Mouse (Mus musculus): ENCODE measurements around the gene Stx1a. TPM values are rescaled to one million over a fixed set of nuclear protein-coding genes. Genes with fewer than 3 reads are reported as not detected.

Stx1a gene
- polyA plus RNA-seq, 1 experiment, result 12.1 TPM

- WGBS, result under 1% methylated on average over 52 of the region's 52 CpGs
- DNase-seq, result peak; percentile 96 to 100
- Histone ChIP-seq H3K27ac (ENCODE audit: insufficient read depth, low read length) (peak within 1 kb of the TSS; percentile 94), H3K27me3 (ENCODE audit: control insufficient read depth, insufficient read depth, low read length) (no peaks in the 10 kb centered on the region), H3K4me1 (ENCODE audit: control insufficient read depth, insufficient read depth, low read length) (peaks cover 5% of the 10 kb centered on the region), H3K4me3 (replicated peaks; ENCODE audit: insufficient read depth, low read depth, low read length) (peak within 1 kb of the TSS; percentile 79)
- TF ChIP-seq CTCF (IDR thresholded peaks at IDR 0.05; ENCODE audit: borderline replicate concordance, insufficient read depth, low read depth, low read length) (no peak), POLR2A (IDR thresholded peaks at IDR 0.05; ENCODE audit: borderline replicate concordance, insufficient read depth, low read length) (peak; percentile 92)
Observed at GRCm38 (mm10) chr5:135008671-135009589, 14.4 kb upstream of the Stx1a start, which contains the start of gene Abhd11. Abhd11 (plus strand) TSS chr5:135009152.

GRCm38 (mm10) chr5:135009590-135010319, 13.5 kb upstream of the Stx1a start:
- Histone ChIP-seq H3K4me1 (ENCODE audit: control insufficient read depth, insufficient read depth, low read length) (peaks cover 5% of the 10 kb centered on the region), H3K4me3 (replicated peaks; ENCODE audit: insufficient read depth, low read depth, low read length) (peak overlapping the region; percentile 79), H3K27me3 (ENCODE audit: control insufficient read depth, insufficient read depth, low read length) (no peaks in the 10 kb centered on the region), H3K27ac (ENCODE audit: insufficient read depth, low read length) (peak overlapping the region; percentile 94)
- WGBS, result 1% methylated on average over 37 of the region's 37 CpGs
- TF ChIP-seq CTCF (IDR thresholded peaks at IDR 0.05; ENCODE audit: borderline replicate concordance, insufficient read depth, low read depth, low read length) (no peak), POLR2A (IDR thresholded peaks at IDR 0.05; ENCODE audit: borderline replicate concordance, insufficient read depth, low read length) (peak; percentile 17; the same call in 1 of the 2 replicates)
- DNase-seq, result peak; percentile 86 to 93

GRCm38 (mm10) chr5:135010320-135010709, 13.0 kb upstream of the Stx1a start:
- Histone ChIP-seq H3K27me3 (ENCODE audit: control insufficient read depth, insufficient read depth, low read length) (no peaks in the 10 kb centered on the region), H3K4me1 (ENCODE audit: control insufficient read depth, insufficient read depth, low read length) (peaks cover 5% of the 10 kb centered on the region), H3K27ac (ENCODE audit: insufficient read depth, low read length) (no peak overlapping the region), H3K4me3 (replicated peaks; ENCODE audit: insufficient read depth, low read depth, low read length) (peak overlapping the region; percentile 79)
- DNase-seq, result no peak
- no peak for TF ChIP-seq POLR2A (IDR thresholded peaks at IDR 0.05; ENCODE audit: borderline replicate concordance, insufficient read depth, low read length)
- TF ChIP-seq CTCF (IDR thresholded peaks at IDR 0.05; ENCODE audit: borderline replicate concordance, insufficient read depth, low read depth, low read length), result no peak
- 59% methylated on average over 7 of the region's 7 CpGs for WGBS

GRCm38 (mm10) chr5:135010841-135011743, 12.2 kb upstream of the Stx1a start:
- DNase-seq, result peak in 1 of 2 experiments; percentile 25
- Histone ChIP-seq H3K27ac (ENCODE audit: insufficient read depth, low read length) (no peak overlapping the region), H3K4me3 (replicated peaks; ENCODE audit: insufficient read depth, low read depth, low read length) (no peak overlapping the region), H3K27me3 (ENCODE audit: control insufficient read depth, insufficient read depth, low read length) (no peaks in the 10 kb centered on the region), H3K4me1 (ENCODE audit: control insufficient read depth, insufficient read depth, low read length) (peaks cover 5% of the 10 kb centered on the region)
- TF ChIP-seq CTCF (IDR thresholded peaks at IDR 0.05; ENCODE audit: borderline replicate concordance, insufficient read depth, low read depth, low read length), result no peak
- no peak for TF ChIP-seq POLR2A (IDR thresholded peaks at IDR 0.05; ENCODE audit: borderline replicate concordance, insufficient read depth, low read length)
- 72% methylated on average over 25 of the region's 25 CpGs for WGBS

GRCm38 (mm10) chr5:135011809-135012613, 11.3 kb upstream of the Stx1a start:
- H3K27ac ChIP-seq (ENCODE audit: insufficient read depth, low read length), result no peak overlapping the region
- no peak overlapping the region for H3K4me3 ChIP-seq (replicated peaks; ENCODE audit: insufficient read depth, low read depth, low read length)
- WGBS, result 31% methylated on average over 26 of the region's 26 CpGs
- no peaks in the 10 kb centered on the region for H3K27me3 ChIP-seq (ENCODE audit: control insufficient read depth, insufficient read depth, low read length)
- DNase-seq, result no peak
- TF ChIP-seq CTCF (IDR thresholded peaks at IDR 0.05; ENCODE audit: borderline replicate concordance, insufficient read depth, low read depth, low read length) (no peak), POLR2A (IDR thresholded peaks at IDR 0.05; ENCODE audit: borderline replicate concordance, insufficient read depth, low read length) (no peak)
- H3K4me1 ChIP-seq (ENCODE audit: control insufficient read depth, insufficient read depth, low read length), result peaks cover 5% of the 10 kb centered on the region

GRCm38 (mm10) chr5:135012671-135013441, 10.4 kb upstream of the Stx1a start:
- Histone ChIP-seq H3K4me1 (ENCODE audit: control insufficient read depth, insufficient read depth, low read length) (peaks cover 5% of the 10 kb centered on the region), H3K27ac (ENCODE audit: insufficient read depth, low read length) (no peak overlapping the region), H3K27me3 (ENCODE audit: control insufficient read depth, insufficient read depth, low read length) (no peaks in the 10 kb centered on the region), H3K4me3 (replicated peaks; ENCODE audit: insufficient read depth, low read depth, low read length) (no peak overlapping the region)
- WGBS, result 11% methylated on average over 15 of the region's 16 CpGs
- DNase-seq, result peak; percentile 74 to 83
- TF ChIP-seq POLR2A (IDR thresholded peaks at IDR 0.05; ENCODE audit: borderline replicate concordance, insufficient read depth, low read length) (no peak), CTCF (IDR thresholded peaks at IDR 0.05; ENCODE audit: borderline replicate concordance, insufficient read depth, low read depth, low read length) (peak; percentile 75)
